Mouse (Mus musculus) right cerebral cortex, adult 18-20 months (tissue): ENCODE measurements around the gene Lemd1.
A peak's percentile ranks its signal among the peaks of the same experiment; 100 is the strongest.
"Not testable (repeated sequence)": the region's sequence is repeated elsewhere in the genome, so short reads cannot be mapped to it uniquely, and the experiment has no call there.

ENCODE experiments used
- DNase-seq: peaks from one replicate; pipeline ENCODE4 v3.0.0; 2022; ENCODE audit warnings: mixed read lengths

Gene Lemd1

DNA sequence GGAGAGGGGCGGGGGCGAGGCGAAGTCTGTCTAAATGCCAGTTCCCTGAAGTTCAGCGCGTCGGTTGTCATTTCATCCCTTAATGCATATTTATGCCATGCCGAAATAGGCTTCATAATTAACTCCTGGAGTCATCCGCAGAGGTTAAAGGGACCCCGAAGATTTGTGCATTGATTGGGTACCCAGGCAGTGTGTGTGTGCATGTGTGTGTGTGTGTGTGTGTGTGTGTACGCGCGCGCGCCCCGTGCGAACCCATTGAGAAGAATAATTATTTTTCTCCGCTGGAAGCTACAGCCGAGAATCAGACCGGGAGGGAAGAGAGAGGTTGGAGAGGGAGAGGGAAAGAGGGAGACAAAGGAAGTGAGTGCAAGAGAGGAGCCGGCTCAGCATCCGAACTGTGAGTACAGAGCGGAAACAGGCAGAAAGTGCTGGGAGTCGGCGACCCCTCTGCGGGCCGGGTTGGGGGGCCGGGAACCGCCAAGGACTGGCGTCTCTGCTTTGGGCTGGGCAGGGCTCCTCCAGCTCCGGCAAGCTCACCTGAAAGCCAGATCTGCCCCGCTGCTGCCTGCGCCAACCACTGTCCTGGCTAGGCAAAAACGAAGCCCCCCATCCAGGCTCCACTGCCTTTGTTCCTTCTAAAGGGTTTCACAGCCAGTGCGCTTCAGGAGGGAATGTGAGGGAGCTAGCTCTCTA is at the start of gene Lemd1, which contains the start of gene AC124108.1:
Gene Lemd1, plus strand, starts transcription at position 339 of the 693 bp plus-strand sequence.
Gene AC124108.1, plus strand, starts transcription at position 365 of the 693 bp plus-strand sequence.
- DNase-seq: no peak

DNA sequence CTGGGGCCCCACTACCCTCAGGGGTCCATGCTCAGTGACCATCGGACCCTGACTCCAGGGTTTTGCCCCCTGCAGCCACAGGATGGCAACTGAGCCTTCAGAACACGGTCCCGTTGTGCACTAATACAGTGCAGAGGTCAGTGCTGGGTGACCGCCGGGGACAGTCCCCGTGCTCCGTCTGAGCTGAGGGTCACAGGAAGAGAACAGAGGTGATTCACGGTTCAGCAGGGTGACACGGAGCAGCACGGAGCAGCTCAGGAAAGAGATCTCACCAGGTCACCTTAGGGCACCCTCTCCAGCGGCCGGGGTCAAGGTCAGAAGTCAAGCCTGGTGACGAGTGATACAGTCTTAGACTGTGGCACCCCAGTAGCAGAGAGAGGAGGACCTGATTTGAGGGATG is 49.5 kb upstream of the Lemd1 start:
- DNase-seq: no peak

GRCm38 (mm10) chr1:132143079-132143478 is 48.2 kb upstream of the Lemd1 start:
- no peak for DNase-seq

GRCm38 (mm10) chr1:132143730-132144129 is 47.5 kb upstream of the Lemd1 start:
- peak; percentile 59 for DNase-seq

- DNase-seq: peak; percentile 84
Observed at GRCm38 (mm10) chr1:132144223-132144622, 47.0 kb upstream of the Lemd1 start.

DNA sequence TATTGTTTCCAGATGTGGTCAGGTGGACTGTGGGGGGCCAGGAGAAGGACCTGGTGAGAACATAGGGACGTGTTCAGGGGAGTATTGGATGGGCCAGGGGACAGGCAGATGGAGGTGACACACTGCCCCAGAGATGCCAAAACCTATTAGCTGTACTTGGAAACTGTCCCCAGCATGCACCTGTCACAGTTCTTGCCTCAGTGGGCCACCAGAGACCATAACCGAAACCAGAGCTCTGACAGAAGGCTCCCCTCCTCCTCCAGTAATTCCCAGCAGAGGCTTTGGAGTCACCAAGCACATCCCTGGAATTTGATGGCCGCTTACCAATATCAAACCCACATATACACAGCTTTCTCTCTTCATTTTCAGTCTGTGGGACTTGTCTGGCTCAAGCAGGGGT is 46.4 kb upstream of the Lemd1 start:
- no peak for DNase-seq

- no peak for DNase-seq
Observed at GRCm38 (mm10) chr1:132145973-132146685, 45.1 kb upstream of the Lemd1 start.

GRCm38 (mm10) chr1:132149410-132149809 is 41.8 kb upstream of the Lemd1 start:
- no peak for DNase-seq

GRCm38 (mm10) chr1:132150171-132150570 is 41.1 kb upstream of the Lemd1 start:
- DNase-seq: no peak

GRCm38 (mm10) chr1:132150817-132151601 is 40.2 kb upstream of the Lemd1 start:
- no peak for DNase-seq

GRCm38 (mm10) chr1:132151908-132152307 is 39.3 kb upstream of the Lemd1 start:
- no peak for DNase-seq

GRCm38 (mm10) chr1:132153086-132153690 is 38.0 kb upstream of the Lemd1 start:
- no peak for DNase-seq

- DNase-seq: no peak
Observed at GRCm38 (mm10) chr1:132153691-132154090, 37.5 kb upstream of the Lemd1 start.

DNA sequence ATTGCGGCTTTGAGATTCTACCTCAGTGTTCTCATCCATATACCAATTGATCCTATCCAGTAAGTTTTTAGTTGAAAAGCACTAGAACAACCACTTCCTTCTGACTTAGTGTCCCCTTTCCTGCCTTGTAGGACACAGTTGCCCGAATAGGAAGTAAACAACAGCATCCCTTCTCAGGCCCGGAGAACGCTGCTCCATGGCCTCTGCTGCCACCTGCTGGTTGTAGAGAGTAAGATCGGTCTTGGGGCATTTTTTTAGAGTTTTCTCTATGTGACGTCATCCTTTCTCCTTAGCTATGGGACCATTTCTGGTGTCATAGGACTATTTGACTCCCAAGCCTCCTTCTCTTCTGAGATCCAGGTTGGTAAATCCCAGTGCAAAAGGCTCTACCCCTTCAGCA is 35.5 kb upstream of the Lemd1 start:
- DNase-seq: peak; percentile 83

- DNase-seq: peak; percentile 85
Observed at GRCm38 (mm10) chr1:132157016-132157781, 34.0 kb upstream of the Lemd1 start.

GRCm38 (mm10) chr1:132157808-132158207 is 33.4 kb upstream of the Lemd1 start:
- DNase-seq: no peak

GRCm38 (mm10) chr1:132158741-132159140 is 32.5 kb upstream of the Lemd1 start:
- DNase-seq: no peak

DNA sequence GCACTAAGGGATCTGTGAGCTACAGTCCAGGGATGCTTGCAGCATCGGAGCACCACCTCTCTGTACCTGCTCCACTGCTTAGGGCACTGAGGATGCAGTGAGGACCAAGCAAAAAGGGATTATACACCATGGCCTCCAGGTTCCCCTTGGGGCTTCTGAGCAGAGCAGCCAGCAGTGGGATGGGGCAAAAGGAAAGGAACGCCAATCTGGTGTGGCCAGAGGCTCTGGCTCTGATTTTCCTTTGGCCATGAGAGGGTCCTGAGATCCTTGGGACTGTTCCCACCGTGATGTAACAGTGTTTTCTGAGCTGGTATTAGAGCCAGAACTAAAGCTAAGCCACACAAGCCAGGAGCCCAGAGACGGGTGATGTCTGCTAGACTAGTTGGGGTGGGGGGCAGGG is 31.6 kb upstream of the Lemd1 start:
- no peak for DNase-seq

DNA sequence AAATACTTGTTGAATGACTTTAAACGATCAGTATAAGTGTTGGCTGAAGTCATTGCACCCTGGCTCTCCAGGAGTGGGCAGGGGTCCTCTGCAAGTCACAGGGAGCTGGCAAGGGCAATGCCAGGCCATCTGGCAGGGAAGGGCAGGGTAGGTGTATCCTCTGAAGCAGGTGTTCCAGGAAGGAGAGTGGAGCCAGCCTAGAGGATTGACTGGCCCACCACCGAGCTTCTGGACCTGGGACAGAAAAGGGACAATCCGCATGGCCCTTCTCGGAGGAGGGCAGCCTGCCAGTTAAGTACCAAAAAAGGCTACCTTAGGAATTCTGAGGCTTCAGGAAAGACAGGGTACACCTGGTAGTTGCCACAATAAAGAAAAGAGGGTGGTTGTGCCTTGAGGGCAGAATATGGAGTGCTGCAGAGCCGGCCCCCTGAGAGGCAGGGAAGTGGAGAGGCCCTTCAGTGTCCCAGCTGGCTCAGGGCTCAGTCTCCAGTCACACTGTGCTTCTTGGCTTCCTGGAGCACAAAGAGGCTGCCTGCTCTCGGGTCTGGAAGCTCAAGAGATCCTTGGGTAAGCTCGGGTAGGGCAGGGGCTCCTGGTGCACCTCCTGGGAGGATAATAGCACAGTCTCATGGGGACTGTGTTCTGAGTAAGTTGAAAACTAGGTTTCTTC is 29.9 kb upstream of the Lemd1 start:
- no peak for DNase-seq

GRCm38 (mm10) chr1:132162618-132163017 is 28.6 kb upstream of the Lemd1 start:
- DNase-seq: not testable (repeated sequence)

DNA sequence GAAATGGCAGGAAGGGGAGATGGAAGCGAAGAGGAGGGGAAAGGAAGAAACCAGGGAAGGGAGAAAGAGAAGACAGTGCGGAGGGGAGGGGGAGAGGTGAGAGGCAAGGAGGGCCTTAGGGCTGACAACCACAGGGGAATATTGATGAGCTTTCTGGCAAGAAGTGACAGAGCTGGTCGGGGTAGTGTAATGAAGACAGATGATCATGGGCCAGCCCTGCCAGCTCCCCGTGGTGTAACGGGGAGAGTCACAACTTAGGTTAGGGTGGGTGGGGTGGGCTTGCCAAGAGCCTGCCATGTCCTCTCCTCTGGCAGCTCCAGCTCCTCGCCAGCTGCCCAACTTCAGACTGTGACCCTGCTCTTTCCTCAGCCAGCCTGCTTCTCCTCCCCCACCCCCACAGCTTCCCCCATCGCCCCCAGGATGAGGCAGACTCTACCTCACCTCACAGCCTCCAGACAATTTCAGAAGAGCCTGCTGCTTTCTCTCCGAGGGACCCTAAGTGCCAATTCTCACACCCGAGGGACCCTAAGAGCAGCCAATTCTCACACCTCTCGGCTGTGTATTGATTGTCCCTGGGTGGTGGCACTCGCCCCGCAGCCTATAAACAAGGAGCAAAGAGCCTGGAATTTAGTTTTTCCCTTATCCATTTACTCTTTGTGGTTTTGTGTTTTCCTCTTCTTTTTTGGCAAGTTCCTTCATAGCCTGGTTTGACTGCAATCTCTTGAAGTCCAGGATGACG is 26.3 kb upstream of the Lemd1 start:
- DNase-seq: no peak
